Comparison of ENCODE assay signal across 9 mouse cellular contexts in genomic region chr17:24203611-24204534, GRCm38 (mm10). TPM values are rescaled to one million over a fixed set of nuclear protein-coding genes. Genes with fewer than 3 reads are reported as not detected.
DNase-seq lines count a peak whose midpoint lies in the region; ATAC-seq and TF ChIP-seq lines count a peak whose summit lies in the region.
"Had no signal": no experiment of that assay in that cellular context is flagged by ENCODE, and none has a peak within 500 bp of the region (broad histone marks: within the 10 kb centered on the region; RNA-seq: fewer than 3 reads in every experiment).

No protein-coding gene starts in this region.

- no peaks in the 10 kb centered on the region for H3K9me3 ChIP-seq in ES-Bruce4 (replicated peaks; ENCODE audit: control insufficient read depth, insufficient read depth, low read length, poor library complexity, severe bottlenecking)
- no peaks in the 10 kb centered on the region for H3K9me3 ChIP-seq in forebrain, embryonic 12.5 days
- H3K9me3 ChIP-seq in liver, embryonic 14.5 days (ENCODE audit: control insufficient read depth, low read length), result no peaks in the 10 kb centered on the region

- TF ChIP-seq CTCF in gastrocnemius, adult 2 months (IDR thresholded peaks at IDR 0.05), result no peak
- TF ChIP-seq CTCF in ES-Bruce4 (IDR thresholded peaks at IDR 0.05; ENCODE audit: low read depth, low read length), result no peak
- TF ChIP-seq CTCF in liver, embryonic 14.5 days (IDR thresholded peaks at IDR 0.05; ENCODE audit: low read depth), result no peak

- H3K4me2 ChIP-seq in forebrain, embryonic 12.5 days, result peak overlapping the region; percentile 92
- H3K4me2 ChIP-seq in liver, embryonic 14.5 days (ENCODE audit: low read depth), result peak overlapping the region; percentile 97

- DNase-seq in gastrocnemius, adult 2 months, result no peak
- DNase-seq in gastrocnemius, postnatal 4 days (ENCODE audit: low spot score in 2 of 2), result no peak
- DNase-seq in liver, embryonic 14.5 days (ENCODE audit: low read depth in 3 of 3, low spot score in 3 of 3), result no peak
- no peak for DNase-seq in layer of hippocampus, adult 18-20 months (ENCODE audit: low spot score in 2 of 2)
- DNase-seq in layer of hippocampus, postnatal 36 days, result no peak
- DNase-seq in cerebellum, postnatal 25 days, result no peak
- DNase-seq: lung, postnatal 4 days had no signal

- no peaks in the 10 kb centered on the region for H3K27me3 ChIP-seq in ES-Bruce4 (ENCODE audit: control insufficient read depth, insufficient read depth, low read length, poor library complexity, severe bottlenecking)
- H3K27me3 ChIP-seq in forebrain, embryonic 12.5 days, result peaks cover 30% of the 10 kb centered on the region
- H3K27me3 ChIP-seq in liver, embryonic 14.5 days (ENCODE audit: control insufficient read depth, insufficient read depth, low read length), result no peaks in the 10 kb centered on the region

- H3K4me3 ChIP-seq in gastrocnemius, adult 2 months, result 0 out of 2 replicates have a peak overlapping the region, but pooled peaks have one; percentile 75
- H3K4me3 ChIP-seq in ES-Bruce4 (ENCODE audit: low read depth, low read length), result no peak overlapping the region
- peak overlapping the region; percentile 64; the same call in 1 of the 2 replicates for H3K4me3 ChIP-seq in forebrain, embryonic 12.5 days (replicated peaks)
- peak overlapping the region; percentile 67 to 70 for H3K4me3 ChIP-seq in liver, embryonic 14.5 days (ENCODE audit: insufficient read depth in 1 of 2, low read depth in 2 of 2, low read length in 2 of 2)

- no peak overlapping the region for H3K9ac ChIP-seq in ES-Bruce4 (ENCODE audit: low read depth, poor library complexity, severe bottlenecking)
- no peak overlapping the region for H3K9ac ChIP-seq in forebrain, embryonic 12.5 days
- H3K9ac ChIP-seq in liver, embryonic 14.5 days (replicated peaks), result peak overlapping the region; percentile 83

- TF ChIP-seq POLR2A in ES-Bruce4 (IDR thresholded peaks at IDR 0.05; ENCODE audit: insufficient read depth, low read length), result no peak

- intact Hi-C loops in gastrocnemius, adult 2 months (cut with DNase I), result no loop called here

- WGBS in forebrain, embryonic 12.5 days, result 85% methylated on average over 3 of the region's 3 CpGs
- WGBS in liver, embryonic 14.5 days (ENCODE audit: insufficient replicate concordance), result 32% methylated on average over 3 of the region's 3 CpGs

- TF ChIP-seq EP300 in ES-Bruce4 (IDR thresholded peaks at IDR 0.05; ENCODE audit: insufficient read depth, low read depth, low read length), result no peak
- TF ChIP-seq EP300 in liver, embryonic 14.5 days (IDR thresholded peaks at IDR 0.05; ENCODE audit: low read depth), result no peak

- ATAC-seq in forebrain, embryonic 12.5 days (ENCODE audit: low FRiP score), result no peak
- no peak for ATAC-seq in liver, embryonic 14.5 days (ENCODE audit: insufficient read depth)

- peaks cover 10% of the 10 kb centered on the region for H3K4me1 ChIP-seq in ES-Bruce4 (ENCODE audit: control insufficient read depth, insufficient read depth, low read length)
- peaks cover 64% of the 10 kb centered on the region for H3K4me1 ChIP-seq in forebrain, embryonic 12.5 days
- H3K4me1 ChIP-seq in liver, embryonic 14.5 days (replicated peaks; ENCODE audit: control insufficient read depth in 2 of 2, insufficient read depth in 2 of 2, low read length in 1 of 2), result peaks cover 85 to 86% of the 10 kb centered on the region in 2 experiments

- H3K36me3 ChIP-seq in ES-Bruce4 (ENCODE audit: control insufficient read depth, insufficient read depth, low read length, poor library complexity, severe bottlenecking), result no peaks in the 10 kb centered on the region
- no peaks in the 10 kb centered on the region for H3K36me3 ChIP-seq in forebrain, embryonic 12.5 days (replicated peaks)
- no peaks in the 10 kb centered on the region; the same call in 1 of the 2 replicates for H3K36me3 ChIP-seq in liver, embryonic 14.5 days (replicated peaks; ENCODE audit: control insufficient read depth, insufficient read depth, low read depth)

- peak overlapping the region; percentile 87 for H3K27ac ChIP-seq in gastrocnemius, adult 2 months
- H3K27ac ChIP-seq in ES-Bruce4 (ENCODE audit: insufficient read depth, low read length), result peak overlapping the region; percentile 79
- H3K27ac ChIP-seq in forebrain, embryonic 12.5 days, result no peak overlapping the region
- peak overlapping the region; percentile 92 for H3K27ac ChIP-seq in liver, embryonic 14.5 days

RNA-seq across cellular contexts. Expression of gene Tbc1d24, which starts 1.5 kb away (rescaled TPM):
- total RNA-seq in gastrocnemius, adult 2 months (2021), result 1 to 10 TPM; 4.0 to 7.1 TPM
- total RNA-seq in gastrocnemius, postnatal 4 days (2021), result 10 to 100 TPM; 11.7 to 12.3 TPM
- polyA plus RNA-seq in ES-Bruce4 (2011; ENCODE audit: insufficient read depth, insufficient read length, low read depth, missing spikeins), result 14.4 and 16.6 TPM in 2 replicates
- 8.5 and 10.8 TPM in 2 replicates for polyA plus RNA-seq in forebrain, embryonic 12.5 days (2016; fragmentation: Nextera tagmentation; extraction: Ambion mirVana)
- 14.1 TPM in 2 replicates for polyA plus RNA-seq in liver, embryonic 14.5 days (2012; rRNA removed)
- 4.9 and 5.4 TPM in 2 replicates for polyA plus RNA-seq in liver, embryonic 14.5 days (2014; fragmentation: Nextera tagmentation; extraction: Ambion mirVana)
- total RNA-seq in layer of hippocampus, adult 18-20 months (2021), result 10 to 100 TPM; 54.2 to 57.6 TPM
- 10 to 100 TPM; 60.9 to 64.6 TPM for total RNA-seq in layer of hippocampus, postnatal 36 days (2021)

RNA-seq across cellular contexts. Expression of gene Ntn3, which starts 5.5 kb away (rescaled TPM):
- under 1 TPM; 0.31 to 0.39 TPM for total RNA-seq in gastrocnemius, adult 2 months (2021)
- 1 to 10 TPM; 4.7 to 4.9 TPM for total RNA-seq in gastrocnemius, postnatal 4 days (2021)
- polyA plus RNA-seq in ES-Bruce4 (2011; ENCODE audit: insufficient read depth, insufficient read length, low read depth, missing spikeins), result 0.88 and 0.96 TPM in 2 replicates
- 4.3 and 5.2 TPM in 2 replicates for polyA plus RNA-seq in forebrain, embryonic 12.5 days (2016; fragmentation: Nextera tagmentation; extraction: Ambion mirVana)
- polyA plus RNA-seq in liver, embryonic 14.5 days (2012; rRNA removed), result 0.59 and 0.64 TPM in 2 replicates
- polyA plus RNA-seq in liver, embryonic 14.5 days (2014; fragmentation: Nextera tagmentation; extraction: Ambion mirVana), result 0.45 and 0.69 TPM in 2 replicates
- 1 to 10 TPM; 7.5 to 9.9 TPM for total RNA-seq in layer of hippocampus, adult 18-20 months (2021)
- 1 to 10 TPM; 8.0 to 9.9 TPM for total RNA-seq in layer of hippocampus, postnatal 36 days (2021)

RNA-seq across cellular contexts. Expression of gene Tedc2, which starts 16.8 kb away (rescaled TPM):
- total RNA-seq in gastrocnemius, adult 2 months (2021), result 1 to 10 TPM; 1.4 to 2.5 TPM
- 1 to 10 TPM; 6.0 to 6.1 TPM for total RNA-seq in gastrocnemius, postnatal 4 days (2021)
- 21.0 and 24.5 TPM in 2 replicates for polyA plus RNA-seq in ES-Bruce4 (2011; ENCODE audit: insufficient read depth, insufficient read length, low read depth, missing spikeins)
- 15.3 and 16.7 TPM in 2 replicates for polyA plus RNA-seq in forebrain, embryonic 12.5 days (2016; fragmentation: Nextera tagmentation; extraction: Ambion mirVana)
- polyA plus RNA-seq in liver, embryonic 14.5 days (2012; rRNA removed), result 18.3 and 21.1 TPM in 2 replicates
- 7.7 and 7.9 TPM in 2 replicates for polyA plus RNA-seq in liver, embryonic 14.5 days (2014; fragmentation: Nextera tagmentation; extraction: Ambion mirVana)
- 1 to 10 TPM; 7.3 to 8.5 TPM for total RNA-seq in layer of hippocampus, adult 18-20 months (2021)
- 1 to 10 TPM; 8.3 to 9.3 TPM for total RNA-seq in layer of hippocampus, postnatal 36 days (2021)

RNA-seq across cellular contexts. Expression of gene Atp6v0c, which starts 34.4 kb away (rescaled TPM):
- total RNA-seq in gastrocnemius, adult 2 months (2021), result 100 to 1,000 TPM; 147 to 152 TPM
- 100 to 1,000 TPM; 193 to 194 TPM for total RNA-seq in gastrocnemius, postnatal 4 days (2021)
- 254 and 307 TPM in 2 replicates for polyA plus RNA-seq in ES-Bruce4 (2011; ENCODE audit: insufficient read depth, insufficient read length, low read depth, missing spikeins)
- 461 and 463 TPM in 2 replicates for polyA plus RNA-seq in forebrain, embryonic 12.5 days (2016; fragmentation: Nextera tagmentation; extraction: Ambion mirVana)
- 236 and 271 TPM in 2 replicates for polyA plus RNA-seq in liver, embryonic 14.5 days (2012; rRNA removed)
- 326 and 346 TPM in 2 replicates for polyA plus RNA-seq in liver, embryonic 14.5 days (2014; fragmentation: Nextera tagmentation; extraction: Ambion mirVana)
- total RNA-seq in layer of hippocampus, adult 18-20 months (2021), result 1,000 to 10,000 TPM; 1,141 to 1,201 TPM
- total RNA-seq in layer of hippocampus, postnatal 36 days (2021), result 1,000 to 10,000 TPM; 1,151 to 1,277 TPM

RNA-seq across cellular contexts. Expression of gene Amdhd2, which starts 40.3 kb away (rescaled TPM):
- 1 to 10 TPM; 8.4 to 8.8 TPM for total RNA-seq in gastrocnemius, adult 2 months (2021)
- total RNA-seq in gastrocnemius, postnatal 4 days (2021), result 10 to 100 TPM; 20.2 to 24.7 TPM
- 25.3 and 30.4 TPM in 2 replicates for polyA plus RNA-seq in ES-Bruce4 (2011; ENCODE audit: insufficient read depth, insufficient read length, low read depth, missing spikeins)
- 31.1 and 32.6 TPM in 2 replicates for polyA plus RNA-seq in forebrain, embryonic 12.5 days (2016; fragmentation: Nextera tagmentation; extraction: Ambion mirVana)
- polyA plus RNA-seq in liver, embryonic 14.5 days (2012; rRNA removed), result 11.6 and 12.7 TPM in 2 replicates
- polyA plus RNA-seq in liver, embryonic 14.5 days (2014; fragmentation: Nextera tagmentation; extraction: Ambion mirVana), result 17.6 and 21.7 TPM in 2 replicates
- total RNA-seq in layer of hippocampus, adult 18-20 months (2021), result 10 to 100 TPM; 31.0 to 31.7 TPM
- total RNA-seq in layer of hippocampus, postnatal 36 days (2021), result 10 to 100 TPM; 36.1 to 39.4 TPM

Comparison
In these comparisons a context has a peak if more than half of its experiments do, and no peak if none do; other contexts are left out.
1. RNA of gene Ntn3, which starts 5.5 kb away (total RNA-seq): 8.0 to 9.9 TPM in layer of hippocampus, postnatal 36 days, 7.5 to 9.9 TPM in layer of hippocampus, adult 18-20 months and 4.7 to 4.9 TPM in gastrocnemius, postnatal 4 days; 0.31 to 0.39 TPM in gastrocnemius, adult 2 months; every median in the first group is over 4 times any median in the second.
2. RNA of gene Tbc1d24, which starts 1.5 kb away (total RNA-seq): 60.9 to 64.6 TPM in layer of hippocampus, postnatal 36 days and 54.2 to 57.6 TPM in layer of hippocampus, adult 18-20 months; 11.7 to 12.3 TPM in gastrocnemius, postnatal 4 days and 4.0 to 7.1 TPM in gastrocnemius, adult 2 months; every median in the first group is over 4 times any median in the second.